Comparison of ENCODE assay signal across 8 mouse cellular contexts in the genomic region with DNA sequence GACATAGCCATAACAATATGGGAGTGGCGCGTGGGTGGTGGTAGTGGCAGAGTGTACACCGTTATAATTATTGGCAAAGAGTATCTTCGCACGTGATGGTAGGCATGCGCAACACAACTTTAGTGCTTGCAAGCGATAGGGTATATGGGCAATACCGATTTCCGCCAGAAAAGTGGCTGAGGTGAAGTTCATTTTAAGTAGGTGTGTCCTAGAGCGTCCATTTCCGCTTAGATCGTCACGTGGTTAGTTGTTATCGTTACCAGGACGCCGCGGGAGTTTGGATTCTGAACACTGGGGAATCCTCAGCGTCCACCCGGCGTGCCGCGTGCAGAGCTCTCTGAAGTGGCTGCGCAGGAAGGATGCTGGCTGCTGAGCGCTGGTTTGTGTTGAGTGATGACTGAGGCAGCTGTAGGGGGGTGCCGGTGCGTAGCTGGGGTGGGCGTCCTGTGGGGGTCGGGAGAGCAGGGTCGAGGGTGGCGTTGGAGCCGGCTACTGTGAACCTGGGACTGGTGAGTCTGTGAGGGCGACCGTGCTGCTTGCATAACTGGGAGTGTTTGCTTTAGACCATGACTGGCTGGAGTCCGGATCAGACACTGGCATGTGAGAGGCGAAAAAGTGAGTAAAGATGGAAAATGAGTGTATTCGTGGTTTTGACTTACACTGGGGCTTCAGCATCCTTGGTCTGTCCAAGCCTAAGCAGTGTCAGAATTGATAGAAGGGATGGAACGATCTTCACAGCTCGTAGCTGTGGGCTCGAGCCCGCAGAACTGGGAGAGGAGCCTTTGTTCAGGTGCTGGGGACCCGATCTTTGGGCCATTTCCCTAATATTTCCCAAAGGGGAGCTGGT. TPM values are rescaled to one million over a fixed set of nuclear protein-coding genes. Genes with fewer than 3 reads are reported as not detected.
DNase-seq lines count a peak whose midpoint lies in the region; ATAC-seq lines count a peak whose summit lies in the region.

TSS of gene Zfp819 (plus strand) at position 274 of the 847 bp plus-strand sequence.

- peak; percentile 94 for ATAC-seq in forebrain, embryonic 14.5 days
- peak; percentile 67 for ATAC-seq in liver, embryonic 12.5 days

- H3K9me3 ChIP-seq in forebrain, embryonic 14.5 days (replicated peaks; ENCODE audit: control insufficient read depth, low read length), result no peaks in the 10 kb centered on the region
- H3K9me3 ChIP-seq in liver, embryonic 12.5 days (replicated peaks), result no peaks in the 10 kb centered on the region

- intact Hi-C loops in heart, postnatal 14 days (cut with DNase I), result no loop called here

- DNase-seq in 3T3-L1 (ENCODE audit: low read depth, low spot score), result peak; percentile 29
- DNase-seq in adrenal gland, postnatal 14 days, result peak; percentile 85
- DNase-seq in forebrain, embryonic 14.5 days (ENCODE audit: low spot score), result peak; percentile 86
- DNase-seq in heart, postnatal 14 days, result peak; percentile 15 to 59
- peak; percentile 59 to 67 for DNase-seq in kidney, postnatal 36 days
- peak; percentile 55 for DNase-seq in naive thymus-derived CD4-positive, alpha-beta T cell, adult 2 months (ENCODE audit: low read depth)
- peak; percentile 61 for DNase-seq in telencephalon, adult 2 months (ENCODE audit: low read depth, low spot score)

- 16% methylated on average over 41 of the region's 41 CpGs for WGBS in forebrain, embryonic 14.5 days
- WGBS in liver, embryonic 12.5 days (ENCODE audit: insufficient replicate concordance), result 13% methylated on average over 41 of the region's 41 CpGs

- no peaks in the 10 kb centered on the region for H3K36me3 ChIP-seq in forebrain, embryonic 14.5 days (ENCODE audit: control insufficient read depth, insufficient read depth, low read length)
- no peaks in the 10 kb centered on the region for H3K36me3 ChIP-seq in liver, embryonic 12.5 days

- H3K4me3 ChIP-seq in forebrain, embryonic 14.5 days (ENCODE audit: low read depth, low read length), result peak within 1 kb of the TSS; percentile 35
- peak within 1 kb of the TSS; percentile 25; the same call in 1 of the 2 replicates for H3K4me3 ChIP-seq in liver, embryonic 12.5 days

- H3K27ac ChIP-seq in forebrain, embryonic 14.5 days (ENCODE audit: low read depth, low read length), result no peak within 1 kb of the TSS
- no peak within 1 kb of the TSS for H3K27ac ChIP-seq in liver, embryonic 12.5 days

- no peaks in the 10 kb centered on the region for H3K27me3 ChIP-seq in forebrain, embryonic 14.5 days (replicated peaks; ENCODE audit: control insufficient read depth, insufficient read depth, low read length)
- H3K27me3 ChIP-seq in liver, embryonic 12.5 days (replicated peaks), result peaks cover 10% of the 10 kb centered on the region

- H3K4me1 ChIP-seq in forebrain, embryonic 14.5 days (ENCODE audit: control insufficient read depth, insufficient read depth, low read length), result peaks cover 7% of the 10 kb centered on the region
- H3K4me1 ChIP-seq in liver, embryonic 12.5 days, result peaks cover 11% of the 10 kb centered on the region; the same call in 1 of the 2 replicates

- peak within 1 kb of the TSS; percentile 41 for H3K9ac ChIP-seq in forebrain, embryonic 14.5 days (ENCODE audit: low read length)
- H3K9ac ChIP-seq in liver, embryonic 12.5 days, result no peak within 1 kb of the TSS

- H3K4me2 ChIP-seq in forebrain, embryonic 14.5 days (ENCODE audit: low read length), result peak within 1 kb of the TSS; percentile 69
- peak within 1 kb of the TSS; percentile 61 for H3K4me2 ChIP-seq in liver, embryonic 12.5 days

RNA-seq across cellular contexts. Expression of gene Zfp819, which starts in this region (rescaled TPM):
- not detected in 2 replicates for total RNA-seq in adrenal gland, postnatal 14 days (2021)
- 0.47 and 0.53 TPM in 2 replicates for polyA plus RNA-seq in forebrain, embryonic 14.5 days (2014; fragmentation: Nextera tagmentation; extraction: Ambion mirVana)
- not detected for total RNA-seq in heart, postnatal 14 days (2021)
- polyA plus RNA-seq in liver, embryonic 12.5 days (2016; fragmentation: Nextera tagmentation; extraction: Ambion mirVana), result not detected in 2 replicates

Comparison
In these comparisons a context has a peak if more than half of its experiments do, and no peak if none do; other contexts are left out.
1. Peak in DNase-seq in adrenal gland, postnatal 14 days; RNA of the gene not detected or under 1 TPM.
2. Peak in DNase-seq, ATAC-seq, H3K4me3 ChIP-seq, H3K9ac ChIP-seq and H3K4me2 ChIP-seq in forebrain, embryonic 14.5 days; RNA of the gene not detected or under 1 TPM.
3. Peak in DNase-seq in heart, postnatal 14 days; RNA of the gene not detected or under 1 TPM.
4. Peak in ATAC-seq, H3K4me3 ChIP-seq and H3K4me2 ChIP-seq in liver, embryonic 12.5 days; RNA of the gene not detected or under 1 TPM.
5. DNase-seq: peak in every context shown above with its lines; median percentile 86 in forebrain, embryonic 14.5 days; 85 in adrenal gland, postnatal 14 days; 63 in kidney, postnatal 36 days; 61 in telencephalon, adult 2 months; 55 in naive thymus-derived CD4-positive, alpha-beta T cell, adult 2 months; 37 in heart, postnatal 14 days; 29 in 3T3-L1.